Mouse (Mus musculus) limb, embryonic 13.5 days (tissue): ENCODE results near the gene Atg101. TPM values are rescaled to one million over a fixed set of nuclear protein-coding genes. Genes with fewer than 3 reads are reported as not detected.

Source experiments
- ATAC-seq: fragments of 200-750 bp; cut with Nextera tagmentation; 2 replicates; pipeline ENCODE4 v1.8.0; 2017; ENCODE audit warnings: low read depth, moderate number of reproducible peaks, moderate TSS enrichment; ENCODE audit not compliant: low FRiP score
- H3K27ac ChIP-seq: fragments of 300-500 bp; sonication (generic); 2 replicates; pipeline ENCODE4 v1.5.1; 2015; ENCODE audit warnings: inconsistent platforms, mild to moderate bottlenecking, moderate library complexity
- H3K27me3 ChIP-seq: fragments of 300-500 bp; sonication (generic); 2 replicates; pipeline ENCODE4 v1.6.1; 2015; ENCODE audit warnings: mild to moderate bottlenecking, inconsistent platforms
- H3K36me3 ChIP-seq: fragments of 300-500 bp; sonication (generic); 2 replicates; pipeline ENCODE4 v1.6.1; 2015; ENCODE audit warnings: inconsistent platforms, mild to moderate bottlenecking, moderate library complexity
- H3K4me1 ChIP-seq: fragments of 300-500 bp; sonication (generic); 2 replicates; pipeline ENCODE4 v1.6.1; 2015; ENCODE audit warnings: inconsistent platforms
- H3K4me2 ChIP-seq: fragments of 300-500 bp; sonication (generic); replicated peaks from 2 replicates; pipeline ENCODE4 v1.6.1; 2015; ENCODE audit warnings: inconsistent platforms, mild to moderate bottlenecking, moderate library complexity
- H3K4me3 ChIP-seq: fragments of 300-500 bp; sonication (generic); 2 replicates; pipeline ENCODE4 v1.5.1; 2015; ENCODE audit warnings: moderate library complexity, mild to moderate bottlenecking, inconsistent platforms
- H3K9ac ChIP-seq: fragments of 300-500 bp; sonication (generic); 2 replicates; pipeline ENCODE4 v1.6.1; 2015; ENCODE audit warnings: mild to moderate bottlenecking, inconsistent platforms
- H3K9me3 ChIP-seq: fragments of 300-500 bp; sonication (generic); 2 replicates; pipeline ENCODE4 v1.6.1; 2016; ENCODE audit warnings: inconsistent platforms
- WGBS: fragments of 180-500 bp; shearing (Covaris S2); methylation state at CpG from one replicate; pipeline ENCODE4 v1.1.7; 2015; 5-methylcytosine and 5-hydroxymethylcytosine counted together
- polyA plus RNA-seq: library from polyadenylated mRNA; unstranded; fragments of >200 nt; fragmentation: Nextera tagmentation; extraction: Ambion mirVana; gene quantifications from 2 replicates; pipeline ENCODE4 v1.2.1, GENCODE M21; 2015

Atg101 gene
- polyA plus RNA-seq, 1 experiment from 2014 or later, result 64.1 TPM

GRCm38 (mm10) chr15:101293025-101293621, 9.1 kb downstream of the Atg101 start, which contains the start of gene 6030408B16Rik:
Gene 6030408B16Rik (plus strand): TSS chr15:101293212.
- H3K27ac ChIP-seq, result peak within 1 kb of the TSS; percentile 39; the same call in 1 of the 2 replicates
- no peak within 1 kb of the TSS for H3K4me3 ChIP-seq
- no peaks in the 10 kb centered on the region for H3K27me3 ChIP-seq
- peak within 1 kb of the TSS; percentile 30 for H3K4me2 ChIP-seq
- 46% methylated on average over 18 of the region's 18 CpGs for WGBS
- no peak for ATAC-seq
- peaks cover 44% of the 10 kb centered on the region for H3K36me3 ChIP-seq
- H3K4me1 ChIP-seq, result peaks cover 33% of the 10 kb centered on the region
- peak within 1 kb of the TSS; percentile 43 for H3K9ac ChIP-seq
- no peaks in the 10 kb centered on the region for H3K9me3 ChIP-seq

GRCm38 (mm10) chr15:101294028-101294894, 10.2 kb downstream of the Atg101 start:
- no peak overlapping the region for H3K4me3 ChIP-seq
- peaks cover 40% of the 10 kb centered on the region for H3K4me1 ChIP-seq
- no peaks in the 10 kb centered on the region for H3K9me3 ChIP-seq
- H3K9ac ChIP-seq, result peak overlapping the region; percentile 43; the same call in 1 of the 2 replicates
- WGBS, result 40% methylated on average over 16 of the region's 16 CpGs
- peaks cover 33% of the 10 kb centered on the region for H3K36me3 ChIP-seq
- no peak; the same call in 1 of the 2 replicates for ATAC-seq
- H3K27ac ChIP-seq, result peak overlapping the region; percentile 8; the same call in 1 of the 2 replicates
- H3K27me3 ChIP-seq, result no peaks in the 10 kb centered on the region
- peak overlapping the region; percentile 30 for H3K4me2 ChIP-seq

- Histone ChIP-seq H3K4me2 (no peak overlapping the region), H3K27me3 (no peaks in the 10 kb centered on the region), H3K36me3 (peaks cover 24% of the 10 kb centered on the region), H3K4me1 (peaks cover 40% of the 10 kb centered on the region), H3K27ac (no peak overlapping the region), H3K9ac (peak overlapping the region; percentile 9; the same call in 1 of the 2 replicates), H3K9me3 (no peaks in the 10 kb centered on the region), H3K4me3 (no peak overlapping the region)
- WGBS, result 73% methylated on average over 7 of the region's 7 CpGs
- no peak for ATAC-seq
Measured at GRCm38 (mm10) chr15:101295106-101295505, 11.0 kb downstream of the Atg101 start.

GRCm38 (mm10) chr15:101295616-101296015, 11.5 kb downstream of the Atg101 start:
- H3K27ac ChIP-seq, result no peak overlapping the region
- no peak overlapping the region for H3K4me3 ChIP-seq
- H3K4me2 ChIP-seq, result no peak overlapping the region
- WGBS, result 89% methylated on average over 10 of the region's 10 CpGs
- H3K4me1 ChIP-seq, result peaks cover 40% of the 10 kb centered on the region
- no peaks in the 10 kb centered on the region for H3K27me3 ChIP-seq
- no peaks in the 10 kb centered on the region for H3K9me3 ChIP-seq
- no peak for ATAC-seq
- no peak overlapping the region for H3K9ac ChIP-seq
- H3K36me3 ChIP-seq, result peaks cover 19% of the 10 kb centered on the region

- no peaks in the 10 kb centered on the region for H3K9me3 ChIP-seq
- H3K4me2 ChIP-seq, result no peak overlapping the region
- no peak overlapping the region for H3K4me3 ChIP-seq
- ATAC-seq, result no peak
- H3K36me3 ChIP-seq, result peaks cover 14% of the 10 kb centered on the region
- no peak overlapping the region for H3K9ac ChIP-seq
- H3K4me1 ChIP-seq, result peaks cover 40% of the 10 kb centered on the region
- WGBS, result 65% methylated on average over 11 of the region's 11 CpGs
- H3K27ac ChIP-seq, result no peak overlapping the region
- H3K27me3 ChIP-seq, result no peaks in the 10 kb centered on the region
Measured at GRCm38 (mm10) chr15:101296091-101296490, 12.0 kb downstream of the Atg101 start.

- no peak for ATAC-seq
- no peak overlapping the region for H3K27ac ChIP-seq
- H3K9me3 ChIP-seq, result no peaks in the 10 kb centered on the region
- no peaks in the 10 kb centered on the region for H3K27me3 ChIP-seq
- peak overlapping the region; percentile 43 for H3K4me2 ChIP-seq
- H3K4me3 ChIP-seq, result no peak overlapping the region
- no peak overlapping the region for H3K9ac ChIP-seq
- no peaks in the 10 kb centered on the region for H3K36me3 ChIP-seq
- WGBS, result 30% methylated on average over 7 of the region's 7 CpGs
- H3K4me1 ChIP-seq, result peaks cover 38% of the 10 kb centered on the region
Measured at GRCm38 (mm10) chr15:101297988-101298387, 13.9 kb downstream of the Atg101 start.

- H3K27me3 ChIP-seq, result no peaks in the 10 kb centered on the region
- no peak for ATAC-seq
- H3K4me3 ChIP-seq, result no peak overlapping the region
- WGBS, result 13% methylated on average over 6 of the region's 7 CpGs
- H3K9me3 ChIP-seq, result no peaks in the 10 kb centered on the region
- H3K36me3 ChIP-seq, result no peaks in the 10 kb centered on the region
- H3K27ac ChIP-seq, result no peak overlapping the region
- peaks cover 32% of the 10 kb centered on the region for H3K4me1 ChIP-seq
- peak overlapping the region; percentile 43 for H3K4me2 ChIP-seq
- no peak overlapping the region for H3K9ac ChIP-seq
Measured at GRCm38 (mm10) chr15:101298550-101298949, 14.5 kb downstream of the Atg101 start.

GRCm38 (mm10) chr15:101299480-101299960, 15.4 kb downstream of the Atg101 start:
- no peak overlapping the region for H3K4me3 ChIP-seq
- peaks cover 23% of the 10 kb centered on the region for H3K4me1 ChIP-seq
- no peak overlapping the region for H3K9ac ChIP-seq
- no peak overlapping the region for H3K4me2 ChIP-seq
- no peak overlapping the region for H3K27ac ChIP-seq
- H3K36me3 ChIP-seq, result no peaks in the 10 kb centered on the region
- WGBS, result 85% methylated on average over 14 of the region's 14 CpGs
- no peaks in the 10 kb centered on the region for H3K27me3 ChIP-seq
- no peaks in the 10 kb centered on the region for H3K9me3 ChIP-seq
- ATAC-seq, result no peak

- H3K27ac ChIP-seq, result no peak overlapping the region
- ATAC-seq, result no peak
- H3K4me2 ChIP-seq, result no peak overlapping the region
- no peaks in the 10 kb centered on the region for H3K36me3 ChIP-seq
- H3K9me3 ChIP-seq, result no peaks in the 10 kb centered on the region
- H3K4me3 ChIP-seq, result no peak overlapping the region
- peaks cover 17% of the 10 kb centered on the region for H3K4me1 ChIP-seq
- no peaks in the 10 kb centered on the region for H3K27me3 ChIP-seq
- WGBS, result 71% methylated on average over 6 of the region's 6 CpGs
- H3K9ac ChIP-seq, result no peak overlapping the region
Measured at GRCm38 (mm10) chr15:101300128-101300527, 16.1 kb downstream of the Atg101 start.

GRCm38 (mm10) chr15:101302201-101302600, 18.1 kb downstream of the Atg101 start:
- 75% methylated on average over 3 of the region's 3 CpGs for WGBS
- Histone ChIP-seq H3K9me3 (no peaks in the 10 kb centered on the region), H3K4me1 (peaks cover 6% of the 10 kb centered on the region), H3K27me3 (no peaks in the 10 kb centered on the region), H3K4me3 (no peak overlapping the region), H3K4me2 (no peak overlapping the region), H3K27ac (no peak overlapping the region), H3K9ac (no peak overlapping the region), H3K36me3 (no peaks in the 10 kb centered on the region)
- no peak for ATAC-seq

GRCm38 (mm10) chr15:101303830-101304229, 19.8 kb downstream of the Atg101 start:
- Histone ChIP-seq H3K9ac (no peak overlapping the region), H3K4me1 (peaks cover 5% of the 10 kb centered on the region), H3K9me3 (no peaks in the 10 kb centered on the region), H3K4me2 (no peak overlapping the region), H3K36me3 (no peaks in the 10 kb centered on the region), H3K27ac (no peak overlapping the region), H3K4me3 (no peak overlapping the region), H3K27me3 (no peaks in the 10 kb centered on the region)
- ATAC-seq, result no peak
- 80% methylated on average over 4 of the region's 4 CpGs for WGBS

GRCm38 (mm10) chr15:101306459-101306858, 22.4 kb downstream of the Atg101 start:
- no peak for ATAC-seq
- Histone ChIP-seq H3K9ac (no peak overlapping the region), H3K4me1 (peaks cover 16% of the 10 kb centered on the region), H3K4me3 (no peak overlapping the region), H3K27me3 (no peaks in the 10 kb centered on the region), H3K9me3 (no peaks in the 10 kb centered on the region), H3K36me3 (no peaks in the 10 kb centered on the region), H3K4me2 (no peak overlapping the region), H3K27ac (no peak overlapping the region)
- WGBS, result 82% methylated on average over 4 of the region's 4 CpGs
